Mouse (Mus musculus): Measurements from ENCODE around the gene Rnf212b. TPM values are rescaled to one million over a fixed set of nuclear protein-coding genes. Genes with fewer than 3 reads are reported as not detected.

Rnf212b gene
- total and polyA plus RNA-seq, 3 experiments: not detected

DNA sequence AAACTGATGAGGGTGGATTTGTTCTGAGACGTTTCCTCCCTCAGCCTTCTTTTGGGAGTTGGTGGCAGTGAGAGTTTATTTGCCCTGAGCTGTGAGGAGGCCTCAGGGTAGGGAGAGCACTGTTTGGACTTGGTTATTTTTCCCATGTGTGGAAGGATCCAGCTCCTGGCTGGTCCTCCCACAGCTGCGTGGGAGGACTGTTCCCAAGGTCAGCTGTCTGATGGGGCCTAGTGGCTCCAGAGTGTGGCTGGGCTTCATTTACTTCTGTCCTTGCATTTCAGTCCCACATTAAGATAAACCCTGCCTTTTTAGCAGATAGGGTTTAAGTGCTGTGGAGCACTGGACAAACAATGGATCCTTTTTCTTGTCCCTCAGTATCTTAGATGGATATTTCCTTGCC lies 83.5 kb downstream of the Rnf212b start:
- H3K9me3 ChIP-seq (replicated peaks; ENCODE audit: low read length): no peaks in the 10 kb centered on the region
- H3K4me2 ChIP-seq (ENCODE audit: insufficient read depth, low read depth, poor library complexity, severe bottlenecking): no peak overlapping the region
- H3K27me3 ChIP-seq (replicated peaks): no peaks in the 10 kb centered on the region
- peaks cover 25% of the 10 kb centered on the region for H3K79me2 ChIP-seq (replicated peaks; ENCODE audit: control insufficient read depth, extremely low read depth, insufficient read depth, poor library complexity, severe bottlenecking)
- no peak for DNase-seq (ENCODE audit: extremely low read depth)
- H3K9ac ChIP-seq (ENCODE audit: insufficient read depth, low read depth): no peak overlapping the region
- dilution Hi-C loops (cut with MboI; ENCODE audit: extremely low pct_ligation_motif_present, extremely low pct_unique_long_range_greater_than_20kb, low sequenced_read_pairs) (no loop called here), in situ Hi-C loops (cut with MboI; ENCODE audit: low pct_ligation_motif_present, low pct_unique_long_range_greater_than_20kb, low sequenced_read_pairs) (no loop called here)
- TF ChIP-seq JUND (conservative IDR thresholded peaks at IDR 0.05; ENCODE audit: low read depth, low read length): no peak
- TF ChIP-seq CHD2 (IDR thresholded peaks at IDR 0.05; ENCODE audit: low read length): no peak
- TF ChIP-seq MEF2A (IDR thresholded peaks at IDR 0.05; ENCODE audit: borderline replicate concordance, low read depth, low read length): no peak
- no peak for TF ChIP-seq CHD1 (IDR thresholded peaks at IDR 0.05; ENCODE audit: low read depth, low read length)
- TF ChIP-seq TBP (conservative IDR thresholded peaks at IDR 0.05; ENCODE audit: low read depth, low read length): no peak
- no peak for TF ChIP-seq RCOR1 (conservative IDR thresholded peaks at IDR 0.05; ENCODE audit: low read depth, low read length)
- TF ChIP-seq ZNF384 (IDR thresholded peaks at IDR 0.05; ENCODE audit: low read depth, low read length): no peak
- TF ChIP-seq EP300 (IDR thresholded peaks at IDR 0.05; ENCODE audit: low read length): no peak
- TF ChIP-seq UBTF (IDR thresholded peaks at IDR 0.05; ENCODE audit: low read depth, low read length): no peak
- TF ChIP-seq MAX (IDR thresholded peaks at IDR 0.05; ENCODE audit: low read length): no peak
- no peak for TF ChIP-seq E2F4 (IDR thresholded peaks at IDR 0.05; ENCODE audit: insufficient replicate concordance, low read depth, low read length)
- no peak for TF ChIP-seq ZKSCAN1 (IDR thresholded peaks at IDR 0.05; ENCODE audit: borderline replicate concordance, low read depth, low read length)
- no peak for TF ChIP-seq POLR2AphosphoS2 (IDR thresholded peaks at IDR 0.05; ENCODE audit: low read depth, low read length)
- no peak for TF ChIP-seq POLR2A (IDR thresholded peaks at IDR 0.05; ENCODE audit: low read depth, low read length)
- TF ChIP-seq MAZ (IDR thresholded peaks at IDR 0.05; ENCODE audit: low read depth, low read length): no peak
- TF ChIP-seq NRF1 (IDR thresholded peaks at IDR 0.05; ENCODE audit: low read depth, low read length): no peak
- no peak for TF ChIP-seq CTCF (conservative IDR thresholded peaks at IDR 0.05 in 1 of 2, IDR thresholded peaks at IDR 0.05 in 1 of 2; ENCODE audit: low read depth in 2 of 2, low read length in 2 of 2)
- no peak for TF ChIP-seq JUN (IDR thresholded peaks at IDR 0.05; ENCODE audit: insufficient read depth, low read depth, low read length)
- H3K36me3 ChIP-seq (replicated peaks in 1 of 2; ENCODE audit: control insufficient read depth in 1 of 2, insufficient read depth in 1 of 2, low read length in 1 of 2): peaks cover 26 to 40% of the 10 kb centered on the region in 2 experiments
- peaks cover 0 to 39% of the 10 kb centered on the region in 2 experiments; a peak in 2 of 4 replicates for H3K4me1 ChIP-seq (ENCODE audit: control insufficient read depth in 1 of 2, insufficient read depth in 2 of 2)
- H3K27ac ChIP-seq (ENCODE audit: insufficient read depth, low read depth): no peak overlapping the region
- no peak overlapping the region for H3K4me3 ChIP-seq (replicated peaks in 1 of 3; ENCODE audit: low read depth in 2 of 3, low read length in 2 of 3, poor library complexity in 1 of 3)

DNA sequence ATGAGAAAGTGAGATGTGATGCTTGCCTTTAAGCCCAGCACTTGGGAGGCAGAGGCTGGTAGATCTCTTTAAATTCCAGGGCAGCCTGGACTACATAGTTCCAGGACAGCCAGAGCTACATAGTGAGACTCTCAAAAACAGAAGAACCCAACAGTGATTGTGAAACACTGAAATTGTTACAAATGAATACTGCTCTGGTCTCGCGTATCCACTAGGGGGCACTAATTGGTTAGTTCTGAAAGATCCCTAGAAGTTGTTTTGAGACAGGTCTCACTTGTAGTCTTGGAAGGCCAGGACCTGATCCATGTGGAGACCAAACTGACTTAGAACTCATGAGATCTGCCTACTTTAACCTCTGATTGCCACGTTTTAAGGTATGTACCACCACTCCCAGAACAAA lies 86.4 kb downstream of the Rnf212b start:
- Histone ChIP-seq H3K9me3 (replicated peaks; ENCODE audit: low read length) (no peaks in the 10 kb centered on the region), H3K4me3 (replicated peaks in 1 of 3; ENCODE audit: low read depth in 2 of 3, low read length in 2 of 3, poor library complexity in 1 of 3) (no peak overlapping the region), H3K36me3 (replicated peaks in 1 of 2; ENCODE audit: control insufficient read depth in 1 of 2, insufficient read depth in 1 of 2, low read length in 1 of 2) (peaks cover 26 to 40% of the 10 kb centered on the region in 2 experiments), H3K27me3 (replicated peaks) (no peaks in the 10 kb centered on the region), H3K79me2 (replicated peaks; ENCODE audit: control insufficient read depth, extremely low read depth, insufficient read depth, poor library complexity, severe bottlenecking) (peaks cover 11% of the 10 kb centered on the region), H3K4me2 (ENCODE audit: insufficient read depth, low read depth, poor library complexity, severe bottlenecking) (no peak overlapping the region), H3K27ac (ENCODE audit: insufficient read depth, low read depth) (no peak overlapping the region), H3K9ac (ENCODE audit: insufficient read depth, low read depth) (no peak overlapping the region), H3K4me1 (ENCODE audit: control insufficient read depth in 1 of 2, insufficient read depth in 2 of 2) (peaks cover 0 to 33% of the 10 kb centered on the region in 2 experiments; a peak in 2 of 4 replicates)
- in situ Hi-C loops (cut with MboI; ENCODE audit: low pct_ligation_motif_present, low pct_unique_long_range_greater_than_20kb, low sequenced_read_pairs): loop anchor here (5.0 kb wide), 2 partner anchors 37 to 112 kb away; partner anchors contain the start of gene Cmtm5
- TF ChIP-seq MAZ (IDR thresholded peaks at IDR 0.05; ENCODE audit: low read depth, low read length) (no peak), NELFE (IDR thresholded peaks at IDR 0.05; ENCODE audit: low read depth, low read length) (no peak), CTCF (conservative IDR thresholded peaks at IDR 0.05 in 1 of 2, IDR thresholded peaks at IDR 0.05 in 1 of 2; ENCODE audit: low read depth in 2 of 2, low read length in 2 of 2) (peak in 1 of 2 experiments; percentile 81; a peak in 2 of 4 replicates), E2F4 (IDR thresholded peaks at IDR 0.05; ENCODE audit: insufficient replicate concordance, low read depth, low read length) (no peak)
- dilution Hi-C loops (cut with MboI; ENCODE audit: extremely low pct_ligation_motif_present, extremely low pct_unique_long_range_greater_than_20kb, low sequenced_read_pairs): no loop called here
- peak; percentile 82 for DNase-seq (ENCODE audit: extremely low read depth)

All from CH12.LX (cell line).